Mouse (Mus musculus) spleen, postnatal 0 days (tissue): ENCODE results near the gene Mfsd4b1. TPM values are rescaled to one million over a fixed set of nuclear protein-coding genes. Genes with fewer than 3 reads are reported as not detected.

Experiments
- polyA plus RNA-seq: library from polyadenylated mRNA; unstranded; fragments of >200 nt; fragmentation: Nextera tagmentation; extraction: Ambion mirVana; gene quantifications from 2 replicates; pipeline ENCODE4 v1.2.1, GENCODE M21; 2015

The Mfsd4b1 gene
- not detected in 2 replicates for polyA plus RNA-seq

DNA sequence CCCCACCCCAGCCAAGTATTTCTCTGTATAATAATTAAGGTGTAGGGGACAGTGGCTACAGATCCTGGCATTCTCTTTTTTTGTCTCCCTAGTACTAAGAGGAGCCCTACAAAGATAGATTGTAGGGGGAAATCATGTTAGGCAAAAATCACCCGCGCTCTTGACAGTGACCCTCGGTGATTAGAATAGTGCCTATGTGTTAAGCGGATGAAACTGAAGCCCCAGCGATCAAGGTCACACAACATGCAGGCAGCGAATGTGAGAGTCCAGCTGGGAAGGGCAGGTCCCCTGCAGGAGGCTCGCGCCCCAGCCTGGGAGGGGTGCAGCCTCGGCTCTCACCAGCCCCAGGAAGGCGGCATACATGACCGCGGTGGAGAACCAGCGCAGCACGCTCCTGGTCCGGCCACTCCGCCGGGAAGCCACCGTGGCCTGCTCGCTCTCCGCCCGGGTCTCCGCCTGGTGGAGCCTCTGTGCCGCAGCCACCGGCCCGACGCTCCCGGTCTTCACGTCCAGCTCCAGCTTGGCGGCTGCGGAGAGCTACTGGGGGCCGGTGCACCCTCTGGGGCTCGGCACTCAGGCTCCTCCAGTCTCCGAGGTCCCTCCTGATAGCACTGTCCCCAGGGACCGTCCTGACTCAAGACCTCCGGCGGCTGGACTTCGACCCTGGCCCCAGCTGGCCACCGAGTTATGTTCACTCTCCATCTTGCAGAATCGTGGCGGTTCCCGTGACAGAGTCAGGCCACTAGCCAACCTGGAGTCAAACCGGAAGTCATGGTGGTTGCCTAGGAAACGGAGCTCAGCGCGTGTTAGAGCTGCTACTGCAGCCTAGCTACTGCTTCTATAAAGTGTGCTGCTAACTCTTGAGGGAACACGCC is at the start of gene Mfsd4b1:
TSS of gene Mfsd4b1 (minus strand) at position 715 of the 875 bp plus-strand sequence.

DNA sequence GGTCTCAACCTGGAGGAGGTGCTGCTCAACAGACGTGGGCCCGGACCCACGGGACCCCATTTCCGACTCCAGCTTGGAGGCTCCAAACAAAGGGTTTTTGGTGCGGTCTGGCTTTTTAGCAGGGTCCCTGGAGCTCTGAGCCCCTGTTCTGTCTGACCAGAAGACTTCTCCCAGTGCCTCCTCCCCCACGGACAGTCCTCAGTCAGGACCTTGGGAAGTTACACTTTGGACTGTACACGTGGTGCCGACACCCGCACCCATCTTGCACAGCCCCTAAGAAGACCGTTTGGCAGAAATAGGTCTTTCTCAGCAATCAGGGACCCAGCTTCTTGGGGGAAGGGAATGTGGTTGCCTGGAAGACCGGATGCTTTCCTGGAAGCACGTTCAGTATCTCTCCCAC is 38.6 kb downstream of the Mfsd4b1 start, which contains the start of gene Mfsd4b5:
TSS of gene Mfsd4b5 (minus strand) at position 181 of the 400 bp plus-strand sequence.

DNA sequence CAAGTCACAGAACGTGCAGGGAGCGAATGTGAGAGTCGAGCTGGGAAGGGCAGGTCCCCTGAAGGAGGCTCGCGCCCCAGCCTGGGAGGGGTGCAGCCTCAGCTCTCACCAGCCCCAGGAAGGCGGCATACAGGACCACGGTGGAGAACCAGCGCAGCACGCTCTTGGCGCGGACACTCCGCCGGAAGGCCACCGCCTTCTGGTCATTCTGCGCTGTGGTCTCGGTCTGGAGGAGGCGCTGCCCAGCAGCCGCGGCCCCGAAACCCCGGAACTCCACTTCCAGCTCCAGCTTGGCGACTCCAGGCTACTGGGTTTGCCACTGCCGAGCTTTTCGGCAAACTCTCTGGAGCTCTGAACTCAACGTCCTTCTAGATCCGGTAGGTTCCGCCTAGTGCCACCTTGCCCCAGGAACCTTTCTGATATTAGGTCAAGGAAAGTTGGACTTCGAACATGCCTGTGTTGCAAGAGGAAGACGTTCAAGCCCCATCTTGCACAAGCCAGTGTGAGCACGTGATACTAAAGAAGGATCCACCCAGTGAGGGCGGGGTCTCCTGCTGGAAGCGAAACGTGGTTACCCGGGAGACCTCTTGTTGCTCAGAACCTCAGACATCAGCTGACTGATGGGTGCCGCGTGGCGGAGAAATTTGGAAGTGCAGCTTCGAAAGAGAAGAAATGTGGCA is 65.2 kb downstream of the Mfsd4b1 start, which contains the start of gene Mfsd4b3:
TSS of gene Mfsd4b3 (minus strand) at position 393 of the 680 bp plus-strand sequence.

Other genes starting within 250 kb of the Mfsd4b1 start
- 2.4 and 3.0 TPM in 2 replicates for gene Mfsd4b4, start 126.0 kb downstream of the Mfsd4b1 start, polyA plus RNA-seq
- gene Mfsd4b2, start 98.3 kb downstream of the Mfsd4b1 start, polyA plus RNA-seq, result not detected in 2 replicates
- 0.14 and 0.15 TPM in 2 replicates for gene Mfsd4b3, start 65.1 kb downstream of the Mfsd4b1 start, polyA plus RNA-seq
- gene Mfsd4b5, start 38.6 kb downstream of the Mfsd4b1 start, polyA plus RNA-seq, result 0.10 TPM in 1 of 2 replicates, not detected in the other
- 54.9 and 64.2 TPM in 2 replicates for gene Slc16a10, start 117.0 kb upstream of the Mfsd4b1 start, polyA plus RNA-seq
- gene Rpf2, start 221.8 kb upstream of the Mfsd4b1 start, polyA plus RNA-seq, result 48.2 and 48.5 TPM in 2 replicates
- 39.6 and 40.4 TPM in 2 replicates for gene Gtf3c6, start 232.8 kb upstream of the Mfsd4b1 start, polyA plus RNA-seq